Mouse (Mus musculus) T-helper 1 cell (primary cell): ENCODE results near the gene Fbxo6.
"Not testable (repeated sequence)": the region's sequence is repeated elsewhere in the genome, so short reads cannot be mapped to it uniquely, and the experiment has no call there.

Experiments
- in situ Hi-C: fragments of 300-600 bp; cut with MboI, MseI; formaldehyde crosslinking; loops from one replicate; pipeline ENCODE4 v1.15.1; 2025; ENCODE audit warnings: high pct_unique_total_duplicates

Fbxo6 gene

GRCm38 (mm10) chr4:148128672-148129071 is 23.3 kb downstream of the Fbxo6 start:
- in situ Hi-C loops, result no loop called here

DNA sequence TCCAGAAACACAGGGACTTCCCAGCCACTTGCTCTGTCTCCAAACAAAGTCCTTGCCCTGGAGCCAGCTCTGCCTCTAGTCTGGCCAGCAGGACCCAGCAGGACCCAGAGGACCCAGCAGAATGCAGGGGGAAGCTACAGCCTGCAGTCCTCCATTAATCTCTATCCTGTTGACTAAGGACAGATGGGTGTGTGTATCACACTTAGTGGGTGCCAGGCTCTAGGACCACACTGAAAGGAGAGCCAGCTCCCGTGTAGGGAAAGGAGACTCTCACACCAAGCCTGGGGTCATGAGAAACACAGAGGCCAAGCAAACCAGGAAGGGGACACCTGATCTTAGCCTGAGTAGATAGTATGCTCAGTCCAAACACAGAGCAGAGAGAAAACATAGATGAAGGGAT is 23.7 kb downstream of the Fbxo6 start:
- in situ Hi-C loops, result no loop called here

GRCm38 (mm10) chr4:148122694-148123066 is 29.3 kb downstream of the Fbxo6 start:
- in situ Hi-C loops, result no loop called here

DNA sequence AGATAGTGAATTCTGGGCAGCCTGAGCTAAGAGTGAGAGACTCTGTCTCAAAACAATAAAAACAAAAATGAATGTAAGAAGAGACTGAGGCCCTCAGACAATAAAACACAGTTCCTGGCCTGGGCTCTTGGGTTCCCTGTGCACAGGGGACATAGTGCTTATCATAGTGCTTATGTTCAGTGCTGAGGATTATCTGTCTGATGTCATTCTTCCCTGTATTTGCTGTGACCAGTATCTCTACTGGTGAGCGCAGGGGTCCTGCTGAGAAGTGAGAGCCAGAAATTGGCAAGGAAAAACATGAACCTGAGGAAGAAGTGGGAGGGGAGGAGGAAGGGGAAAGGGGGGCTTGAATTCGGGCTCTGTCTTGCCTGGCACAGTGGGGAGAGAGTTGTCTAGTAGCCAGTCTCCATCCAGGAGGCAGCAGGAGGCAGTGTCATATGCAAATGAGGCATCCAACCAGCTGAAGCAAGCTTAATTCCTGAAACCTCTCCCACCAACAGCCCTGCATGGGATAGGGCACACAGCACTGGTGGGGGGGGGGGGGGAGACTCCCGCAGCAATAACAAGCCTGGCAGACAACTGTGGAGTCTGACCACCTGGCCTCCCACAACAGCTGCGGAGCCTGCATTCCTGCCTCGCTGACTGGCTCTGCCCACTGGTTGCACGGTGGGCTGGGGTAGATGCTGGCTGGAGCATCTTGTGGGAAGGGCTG is 29.8 kb downstream of the Fbxo6 start:
- in situ Hi-C loops, result no loop called here

- in situ Hi-C loops, result no loop called here
Observed at GRCm38 (mm10) chr4:148121362-148121761, 30.6 kb downstream of the Fbxo6 start.

- in situ Hi-C loops, result no loop called here
Observed at GRCm38 (mm10) chr4:148120555-148120954, 31.4 kb downstream of the Fbxo6 start.

DNA sequence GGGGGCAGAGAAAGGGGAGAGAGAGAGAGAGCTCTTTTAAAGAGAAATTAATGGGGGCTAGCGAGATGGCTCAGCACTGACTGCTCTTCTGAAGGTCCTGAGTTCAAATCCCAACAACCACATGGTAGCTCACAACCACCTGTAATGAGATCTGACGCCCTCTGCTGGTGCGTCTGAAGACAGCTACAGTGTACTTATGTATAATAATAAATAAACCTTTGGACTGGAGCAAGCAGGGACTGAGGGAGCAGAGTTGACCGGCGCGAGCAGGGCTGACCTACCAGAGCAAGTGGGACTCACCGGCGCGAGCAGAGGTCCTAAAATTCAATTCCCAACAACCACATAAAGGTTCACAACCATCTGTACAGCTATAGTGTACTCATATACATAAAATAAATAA is 32.4 kb downstream of the Fbxo6 start:
- in situ Hi-C loops, result not testable (repeated sequence)

DNA sequence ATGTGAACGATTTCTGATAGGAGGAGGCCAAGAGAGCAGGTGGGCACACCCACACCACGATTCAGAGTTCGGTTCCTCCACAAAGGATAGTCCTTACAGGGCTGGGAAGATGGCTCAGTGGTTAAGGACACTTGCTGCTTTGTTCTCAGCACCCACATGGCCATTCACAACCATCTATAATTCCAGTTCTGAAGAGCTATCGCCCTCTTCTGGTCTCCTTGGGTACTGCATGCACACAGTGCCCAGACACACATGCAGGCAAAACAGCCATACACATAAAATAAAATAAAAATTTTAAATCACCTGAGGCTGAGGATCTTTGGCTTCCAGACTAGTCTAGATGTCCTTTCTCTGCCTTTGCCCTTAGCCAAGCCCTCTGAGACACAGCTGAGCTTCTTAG is 34.5 kb downstream of the Fbxo6 start:
- in situ Hi-C loops, result no loop called here

- in situ Hi-C loops, result no loop called here
Observed at GRCm38 (mm10) chr4:148116657-148117056, 35.3 kb downstream of the Fbxo6 start.

DNA sequence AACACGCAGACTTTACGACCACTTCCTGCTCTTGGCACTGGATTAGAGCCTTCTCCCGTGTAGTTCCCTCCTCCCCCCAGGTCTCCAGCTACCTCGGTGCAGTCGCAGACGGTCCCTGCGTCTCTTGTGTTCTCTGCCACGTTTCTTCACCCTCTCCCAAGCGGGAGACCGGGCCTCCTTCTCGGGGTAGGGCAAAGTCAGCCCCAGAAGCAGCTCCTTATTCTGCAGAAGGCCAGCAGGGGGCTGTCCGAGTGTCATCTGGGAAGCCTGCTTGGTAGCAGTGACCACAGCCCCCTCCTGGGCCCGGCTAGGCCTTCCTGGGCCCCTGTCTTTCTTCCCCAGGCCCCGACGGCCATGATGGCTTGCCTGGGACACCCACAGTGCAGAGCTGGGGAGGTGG is 36.5 kb downstream of the Fbxo6 start:
- in situ Hi-C loops, result no loop called here

GRCm38 (mm10) chr4:148114758-148115391 is 37.1 kb downstream of the Fbxo6 start:
- in situ Hi-C loops, result loop anchor here (5.0 kb wide), 1 partner anchor 57 kb away; no protein-coding TSS in a partner anchor

- in situ Hi-C loops, result loop anchor here (5.0 kb wide), 1 partner anchor 60 kb away; no protein-coding TSS in a partner anchor
Observed at GRCm38 (mm10) chr4:148112519-148112918, 39.4 kb downstream of the Fbxo6 start.

- in situ Hi-C loops, result no loop called here
Observed at GRCm38 (mm10) chr4:148109215-148109614, 42.7 kb downstream of the Fbxo6 start.

GRCm38 (mm10) chr4:148108565-148109100 is 43.3 kb downstream of the Fbxo6 start:
- in situ Hi-C loops, result no loop called here

DNA sequence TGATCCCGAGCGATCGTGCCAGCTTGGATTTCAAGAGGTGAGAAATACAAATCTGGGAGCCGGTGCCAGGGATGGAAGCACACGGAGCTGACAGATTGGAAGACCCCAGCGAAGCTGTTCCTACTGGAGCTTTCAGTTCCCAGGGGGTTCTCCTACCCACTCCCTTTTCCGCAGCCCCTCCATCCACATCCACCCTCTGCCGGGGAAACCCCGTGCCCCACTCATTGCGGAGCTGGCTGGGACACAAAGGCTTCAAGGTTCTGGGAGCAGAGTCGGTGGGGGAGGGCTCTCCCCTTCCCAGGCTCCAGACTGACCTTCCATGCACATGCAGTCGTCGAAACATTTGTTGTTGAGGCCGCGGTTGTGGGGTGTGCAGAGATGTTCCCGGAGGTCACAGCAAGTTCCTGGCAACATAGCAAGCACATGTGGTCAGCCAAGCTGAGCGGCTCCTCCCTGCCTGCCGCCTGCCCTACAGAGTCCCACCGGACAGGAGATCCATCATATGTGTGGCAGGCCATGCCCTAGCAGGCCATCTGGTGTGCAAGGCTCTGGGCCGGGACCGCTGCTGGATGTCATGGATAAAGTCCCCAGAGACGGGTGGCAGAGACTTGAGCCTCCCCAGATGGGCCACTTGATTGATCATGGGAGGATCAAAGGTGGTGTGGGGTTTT is 44.2 kb downstream of the Fbxo6 start:
- in situ Hi-C loops, result no loop called here

DNA sequence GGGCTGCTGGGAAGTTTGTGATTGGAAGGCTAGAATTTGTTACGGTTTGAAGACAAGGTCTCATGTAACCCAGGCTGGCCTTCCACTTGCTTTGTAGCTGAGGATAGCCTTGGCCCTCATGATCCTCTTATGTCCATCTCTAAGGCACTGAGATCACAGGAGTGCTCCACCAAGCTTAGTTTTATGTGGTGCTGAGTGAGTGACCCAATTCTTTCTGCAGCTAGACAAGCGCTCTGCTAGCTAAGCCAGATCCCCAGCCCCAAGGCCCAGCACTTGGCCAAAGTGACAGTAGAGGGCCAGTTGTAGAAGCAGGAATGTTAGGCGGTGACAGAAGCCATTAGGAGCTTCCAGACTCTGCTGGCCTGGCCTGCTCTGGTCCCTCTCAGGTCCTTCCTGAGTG is 47.8 kb downstream of the Fbxo6 start:
- in situ Hi-C loops, result no loop called here

DNA sequence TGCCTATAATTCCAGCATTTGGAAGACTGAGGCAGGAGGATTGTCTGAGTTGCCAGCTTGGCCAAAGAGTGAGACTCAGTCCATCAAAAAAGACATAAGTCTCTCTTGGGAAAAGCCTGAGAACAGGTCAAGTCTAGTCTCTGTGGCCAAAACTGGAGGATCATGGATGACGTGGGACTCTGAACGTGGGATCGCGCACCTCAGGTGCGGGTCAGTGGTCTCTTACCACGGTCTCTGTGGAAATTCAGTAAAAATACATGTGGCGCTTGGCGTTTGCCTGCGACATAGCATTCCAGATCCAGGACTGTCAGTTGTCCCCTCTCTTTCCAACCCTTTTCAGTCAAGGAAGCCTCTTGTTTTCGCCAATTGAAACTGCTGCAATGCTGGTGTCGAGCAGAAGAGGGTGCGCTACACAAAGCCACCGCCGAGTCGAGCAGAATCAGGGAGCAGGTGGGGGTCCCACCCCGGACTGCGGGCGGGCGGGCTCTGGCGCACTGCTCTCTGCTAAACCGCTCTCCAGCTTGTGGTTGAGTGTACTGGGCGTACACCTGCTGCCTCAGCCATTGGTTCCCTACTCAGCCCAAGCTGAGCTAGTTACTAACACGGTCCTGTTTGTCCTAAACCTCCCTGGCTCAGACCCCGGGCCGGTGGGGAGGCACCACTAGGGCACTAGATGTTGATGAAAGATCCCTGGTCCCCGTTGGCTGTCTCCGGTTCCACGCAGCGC is 50.0 kb downstream of the Fbxo6 start:
- in situ Hi-C loops, result no loop called here

DNA sequence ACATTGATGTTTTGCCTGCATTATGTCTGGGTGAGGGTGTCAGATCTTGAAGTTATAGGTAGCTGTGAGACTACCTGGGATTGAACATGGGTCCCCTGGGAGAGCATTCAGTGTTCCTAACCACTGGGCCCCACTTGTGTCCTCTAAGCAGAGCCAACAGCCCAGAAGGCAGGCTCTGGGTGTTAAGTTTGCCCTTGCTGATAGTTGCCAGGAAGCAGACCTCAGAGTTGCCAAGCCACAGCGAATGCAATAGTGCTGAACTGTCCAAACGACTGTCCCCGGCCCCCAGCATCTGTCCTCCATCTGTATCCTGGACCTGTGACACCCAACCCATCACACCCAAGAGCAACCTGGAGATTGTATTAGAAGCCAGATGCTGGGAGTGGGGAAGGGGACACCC is 53.3 kb downstream of the Fbxo6 start:
- in situ Hi-C loops, result no loop called here

DNA sequence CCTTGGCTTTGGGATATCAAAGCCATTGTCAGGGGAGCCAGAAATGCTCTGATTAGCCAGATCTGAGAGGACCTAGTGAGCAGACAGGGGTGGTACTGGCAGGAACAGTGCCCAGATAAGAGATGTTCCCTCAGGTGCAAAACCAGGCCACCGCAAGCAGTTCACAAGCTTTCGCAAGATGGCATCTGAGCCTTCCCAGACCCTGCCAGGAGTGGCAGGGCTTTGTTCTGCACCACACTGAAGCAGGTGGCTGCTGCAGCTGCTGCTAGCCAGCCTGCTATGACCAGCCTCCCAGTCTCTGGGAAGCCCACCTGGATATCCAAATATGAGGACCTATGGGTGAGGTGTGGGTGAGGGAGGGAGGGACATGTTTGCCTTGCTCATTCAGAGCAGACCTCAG is 54.0 kb downstream of the Fbxo6 start:
- in situ Hi-C loops, result no loop called here
